Mouse (Mus musculus) WW6 (cell line): ENCODE measurements around the gene Lsm2.

Experiments used
- DNase-seq: peaks from one replicate; pipeline ENCODE4 v3.0.0-alpha.2; 2013; ENCODE audit warnings: low read depth, low spot score

The Lsm2 gene

GRCm38 (mm10) chr17:35012430-35012829, 30.8 kb downstream of the Lsm2 start:
- DNase-seq, result no peak

- DNase-seq, result no peak
These were observed 31.6 kb downstream of the Lsm2 start for GRCm38 (mm10) chr17:35013221-35013620.

- no peak for DNase-seq
These were observed 33.6 kb downstream of the Lsm2 start for GRCm38 (mm10) chr17:35015296-35015695.

GRCm38 (mm10) chr17:35016376-35016775, 34.7 kb downstream of the Lsm2 start, which contains the start of gene Vwa7:
Gene Vwa7, plus strand, starts transcription at chr17:35016579.
- DNase-seq, result no peak

- no peak for DNase-seq
These were observed 35.4 kb downstream of the Lsm2 start for GRCm38 (mm10) chr17:35016791-35017705.

- DNase-seq, result no peak
These were observed 36.0 kb downstream of the Lsm2 start for GRCm38 (mm10) chr17:35017706-35018030.

GRCm38 (mm10) chr17:35018171-35018570, 36.5 kb downstream of the Lsm2 start:
- no peak for DNase-seq

GRCm38 (mm10) chr17:35019894-35020293, 38.2 kb downstream of the Lsm2 start:
- no peak for DNase-seq

GRCm38 (mm10) chr17:35020551-35020950, 38.9 kb downstream of the Lsm2 start:
- no peak for DNase-seq

- DNase-seq, result peak; percentile 43
These were observed 39.6 kb downstream of the Lsm2 start for GRCm38 (mm10) chr17:35021163-35021808.

- no peak for DNase-seq
These were observed 40.3 kb downstream of the Lsm2 start for GRCm38 (mm10) chr17:35021842-35022477.

GRCm38 (mm10) chr17:35022541-35023060, 40.9 kb downstream of the Lsm2 start:
- DNase-seq, result no peak

GRCm38 (mm10) chr17:35023221-35023620, 41.6 kb downstream of the Lsm2 start:
- no peak for DNase-seq

- no peak for DNase-seq
These were observed 42.1 kb downstream of the Lsm2 start for GRCm38 (mm10) chr17:35023756-35024155.

- DNase-seq, result no peak
These were observed 42.6 kb downstream of the Lsm2 start for GRCm38 (mm10) chr17:35024261-35024660.

GRCm38 (mm10) chr17:35024691-35025488, 43.2 kb downstream of the Lsm2 start:
- no peak for DNase-seq

GRCm38 (mm10) chr17:35026206-35026605, 44.5 kb downstream of the Lsm2 start:
- no peak for DNase-seq

GRCm38 (mm10) chr17:35027277-35028068, 45.8 kb downstream of the Lsm2 start, which contains the start of gene Sapcd1:
Gene Sapcd1, minus strand, starts transcription at chr17:35028016.
- no peak for DNase-seq

- DNase-seq, result no peak
These were observed 46.7 kb downstream of the Lsm2 start for GRCm38 (mm10) chr17:35028315-35028714.
